Comparison of ENCODE assay signal across 11 mouse cellular contexts in genomic region chr5:93114515-93114914, GRCm38 (mm10). TPM values are rescaled to one million over a fixed set of nuclear protein-coding genes. Genes with fewer than 3 reads are reported as not detected.
A peak's percentile ranks its signal among the peaks of the same experiment; 100 is the strongest.
DNase-seq lines count a peak whose midpoint lies in the region; ATAC-seq and TF ChIP-seq lines count a peak whose summit lies in the region.
"Had no signal": no experiment of that assay in that cellular context is flagged by ENCODE, and none has a peak within 500 bp of the region (broad histone marks: within the 10 kb centered on the region; RNA-seq: fewer than 3 reads in every experiment).

No protein-coding gene starts in this region.

- peaks cover 3% of the 10 kb centered on the region; the same call in 1 of the 2 replicates for H3K36me3 ChIP-seq in intestine, embryonic 15.5 days
- 0 out of 2 replicates have a peak, but pooled peaks cover 4% of the 10 kb centered on the region for H3K36me3 ChIP-seq in intestine, postnatal 0 days (ENCODE audit: control insufficient read depth, insufficient read depth)
- H3K36me3 ChIP-seq in ES-E14 (ENCODE audit: control insufficient read depth, insufficient read depth, low read length, poor library complexity, severe bottlenecking), result peaks cover 6% of the 10 kb centered on the region
- H3K36me3 ChIP-seq in embryonic facial prominence, embryonic 11.5 days (replicated peaks; ENCODE audit: control insufficient read depth, insufficient read depth, low read depth, low read length), result no peaks in the 10 kb centered on the region

- H3K27me3 ChIP-seq in intestine, embryonic 15.5 days (replicated peaks), result no peaks in the 10 kb centered on the region
- no peaks in the 10 kb centered on the region for H3K27me3 ChIP-seq in intestine, postnatal 0 days (replicated peaks; ENCODE audit: control insufficient read depth, insufficient read depth, low read length)
- H3K27me3 ChIP-seq in embryonic facial prominence, embryonic 11.5 days (ENCODE audit: control insufficient read depth, insufficient read depth, low read length), result no peaks in the 10 kb centered on the region
- H3K27me3 ChIP-seq: CH12.LX had no signal

- no peaks in the 10 kb centered on the region for H3K9me3 ChIP-seq in intestine, embryonic 15.5 days
- no peaks in the 10 kb centered on the region for H3K9me3 ChIP-seq in intestine, postnatal 0 days (ENCODE audit: control insufficient read depth)
- H3K9me3 ChIP-seq in ES-E14 (ENCODE audit: control insufficient read depth, insufficient read depth, low read depth, low read length), result no peaks in the 10 kb centered on the region
- no peaks in the 10 kb centered on the region for H3K9me3 ChIP-seq in embryonic facial prominence, embryonic 11.5 days (replicated peaks; ENCODE audit: control insufficient read depth, low read length)

- no peak overlapping the region for H3K4me3 ChIP-seq in intestine, embryonic 15.5 days (replicated peaks)
- no peak overlapping the region for H3K4me3 ChIP-seq in intestine, postnatal 0 days (ENCODE audit: low read depth, low read length)
- H3K4me3 ChIP-seq in ES-E14 (ENCODE audit: insufficient read depth in 1 of 2, low read depth in 1 of 2, low read length in 2 of 2, poor library complexity in 1 of 2, severe bottlenecking in 1 of 2), result no peak overlapping the region
- no peak overlapping the region for H3K4me3 ChIP-seq in embryonic facial prominence, embryonic 11.5 days (ENCODE audit: low read depth, low read length)

- in situ Hi-C loops in ES-E14 (cut with MboI; ENCODE audit: low sequenced_read_pairs in 2 of 2, unreplicated experiment in 2 of 2), result no loop called here

- H3K27ac ChIP-seq in intestine, embryonic 15.5 days, result 0 out of 2 replicates have a peak overlapping the region, but pooled peaks have one; percentile 15
- H3K27ac ChIP-seq in intestine, postnatal 0 days (ENCODE audit: low read depth, low read length), result no peak overlapping the region
- H3K27ac ChIP-seq in ES-E14 (ENCODE audit: insufficient read depth, low read depth, low read length, poor library complexity, severe bottlenecking), result peak overlapping the region; percentile 18; the same call in 1 of the 2 replicates
- H3K27ac ChIP-seq in embryonic facial prominence, embryonic 11.5 days (replicated peaks; ENCODE audit: low read depth, low read length), result 0 out of 2 replicates have a peak overlapping the region, but pooled peaks have one; percentile 30

- WGBS in intestine, embryonic 15.5 days, result 82% methylated on average over 6 of the region's 6 CpGs
- 87% methylated on average over 6 of the region's 6 CpGs for WGBS in intestine, postnatal 0 days
- 58% methylated on average over 6 of the region's 6 CpGs for WGBS in embryonic facial prominence, embryonic 11.5 days

- no peak overlapping the region for H3K4me2 ChIP-seq in intestine, embryonic 15.5 days (replicated peaks)
- no peak overlapping the region for H3K4me2 ChIP-seq in intestine, postnatal 0 days (replicated peaks; ENCODE audit: low read depth)
- no peak overlapping the region for H3K4me2 ChIP-seq in embryonic facial prominence, embryonic 11.5 days (ENCODE audit: low read depth, low read length)

- H3K4me1 ChIP-seq in intestine, embryonic 15.5 days (replicated peaks), result 0 out of 2 replicates have a peak, but pooled peaks cover 4% of the 10 kb centered on the region
- no peaks in the 10 kb centered on the region for H3K4me1 ChIP-seq in intestine, postnatal 0 days (replicated peaks; ENCODE audit: control insufficient read depth, insufficient read depth, low read length)
- H3K4me1 ChIP-seq in ES-E14 (ENCODE audit: control insufficient read depth in 2 of 2, insufficient read depth in 2 of 2, low read length in 2 of 2, poor library complexity in 1 of 2), result peaks cover 0 to 24% of the 10 kb centered on the region in 2 experiments; a peak in 2 of 4 replicates
- no peaks in the 10 kb centered on the region for H3K4me1 ChIP-seq in embryonic facial prominence, embryonic 11.5 days (ENCODE audit: control insufficient read depth, insufficient read depth, low read length)

- no peak for TF ChIP-seq CTCF in intestine, postnatal 0 days (IDR thresholded peaks at IDR 0.05; ENCODE audit: low read depth)

- DNase-seq in ES-E14 (ENCODE audit: low read depth, low spot score), result no peak
- no peak for DNase-seq in embryonic facial prominence, embryonic 11.5 days (ENCODE audit: low spot score)
- peak; percentile 55 to 56 for DNase-seq in gastrocnemius, postnatal 36 days
- no peak for DNase-seq in right cerebral cortex, postnatal 10 days (ENCODE audit: low spot score in 2 of 2)
- DNase-seq in adrenal gland, postnatal 10 days, result no peak
- DNase-seq in liver, result no peak
- DNase-seq: adrenal gland, postnatal 25 days; cerebellum, adult 11-12 months had no signal

- no peak overlapping the region for H3K9ac ChIP-seq in intestine, embryonic 15.5 days
- H3K9ac ChIP-seq in intestine, postnatal 0 days (ENCODE audit: low read depth, low read length), result no peak overlapping the region
- H3K9ac ChIP-seq in ES-E14 (ENCODE audit: insufficient read depth, low read depth, low read length, poor library complexity, severe bottlenecking), result no peak overlapping the region
- no peak overlapping the region for H3K9ac ChIP-seq in embryonic facial prominence, embryonic 11.5 days (replicated peaks; ENCODE audit: low read length)

- ATAC-seq in intestine, embryonic 15.5 days, result no peak
- no peak for ATAC-seq in intestine, postnatal 0 days
- 0 out of 2 replicates have a peak, but pooled peaks have one; percentile 32 for ATAC-seq in embryonic facial prominence, embryonic 11.5 days (replicated peaks; ENCODE audit: insufficient number of reproducible peaks, low FRiP score, low TSS enrichment, low read depth)

- intact Hi-C loops in gastrocnemius, postnatal 36 days (cut with DNase I), result no loop called here

TF ChIP-seq in ES-E14, 5 proteins besides CTCF, POLR2A, EP300 and RAD21:
- TF ChIP-seq CHD2 (IDR thresholded peaks at IDR 0.05; ENCODE audit: low read depth, low read length) (no peak), ZNF384 (IDR thresholded peaks at IDR 0.05; ENCODE audit: low read depth, low read length) (no peak), ZC3H11A (IDR thresholded peaks at IDR 0.05; ENCODE audit: borderline replicate concordance, low read depth, low read length) (no peak), HCFC1 (IDR thresholded peaks at IDR 0.05; ENCODE audit: borderline replicate concordance, insufficient read depth, low read length) (no peak), MAFK (IDR thresholded peaks at IDR 0.05; ENCODE audit: insufficient read depth, low read depth, low read length) (no peak)

RNA-seq across cellular contexts. Expression of gene Sept11, which starts 21.3 kb away (rescaled TPM):
- polyA plus RNA-seq in intestine, embryonic 15.5 days (2015; fragmentation: Nextera tagmentation; extraction: Ambion mirVana), result 138 and 157 TPM in 2 replicates
- 39.2 and 40.9 TPM in 2 replicates for polyA plus RNA-seq in intestine, postnatal 0 days (2015; fragmentation: Nextera tagmentation; extraction: Ambion mirVana)
- total RNA-seq in ES-E14 (2012; rRNA removed), result 92.2 and 124 TPM in 2 replicates
- 236 and 261 TPM in 2 replicates for polyA plus RNA-seq in embryonic facial prominence, embryonic 11.5 days (2014; fragmentation: Nextera tagmentation; extraction: Ambion mirVana)
- total RNA-seq in gastrocnemius, postnatal 36 days (2021), result 10 to 100 TPM; 69.1 to 85.0 TPM
- total RNA-seq in adrenal gland, postnatal 10 days (2021), result 10 to 100 TPM; 67.7 to 77.8 TPM

Comparison
In these comparisons a context has a peak if more than half of its experiments do, and no peak if none do; other contexts are left out.
1. DNase-seq: peak in gastrocnemius, postnatal 36 days (2 of 2); none in ES-E14 (single experiment), embryonic facial prominence, embryonic 11.5 days (single experiment), right cerebral cortex, postnatal 10 days (0 of 2), adrenal gland, postnatal 10 days (single experiment) and liver (single experiment).